Mouse (Mus musculus): ENCODE results near the gene C87436.

C87436 gene

GRCm38 (mm10) chr6:86431531-86431930 lies 6.6 kb upstream of the C87436 start:
- no peak for DNase-seq

GRCm38 (mm10) chr6:86433696-86434095 lies 4.5 kb upstream of the C87436 start:
- DNase-seq: no peak

GRCm38 (mm10) chr6:86437711-86438110 lies 463 bp upstream of the C87436 start:
- peak; percentile 72 for DNase-seq

- no peak for DNase-seq
Measured at GRCm38 (mm10) chr6:86439119-86439496, 934 bp downstream of the C87436 start.

- DNase-seq: no peak
Measured at GRCm38 (mm10) chr6:86439531-86439930, 1.4 kb downstream of the C87436 start.

- DNase-seq: no peak
Measured at GRCm38 (mm10) chr6:86441571-86441970, 3.4 kb downstream of the C87436 start.

GRCm38 (mm10) chr6:86445551-86445950 lies 7.4 kb downstream of the C87436 start:
- no peak for DNase-seq

- no peak for DNase-seq
Measured at GRCm38 (mm10) chr6:86446927-86447568, 8.9 kb downstream of the C87436 start.

- no peak for DNase-seq
Measured at GRCm38 (mm10) chr6:86456727-86457126, 18.6 kb downstream of the C87436 start.

- no peak for DNase-seq
Measured at GRCm38 (mm10) chr6:86463079-86463478, 24.9 kb downstream of the C87436 start.

- DNase-seq: no peak
Measured at GRCm38 (mm10) chr6:86471317-86471716, 33.1 kb downstream of the C87436 start.

- no peak for DNase-seq
Measured at GRCm38 (mm10) chr6:86471760-86472099, 33.6 kb downstream of the C87436 start.

GRCm38 (mm10) chr6:86472100-86472955 lies 34.2 kb downstream of the C87436 start:
- peak; percentile 99 for DNase-seq

- DNase-seq: peak; percentile 52
Measured at GRCm38 (mm10) chr6:86473077-86473476, 34.9 kb downstream of the C87436 start.

- DNase-seq: no peak
Measured at GRCm38 (mm10) chr6:86474072-86474471, 35.9 kb downstream of the C87436 start.

GRCm38 (mm10) chr6:86474646-86475181 lies 36.5 kb downstream of the C87436 start:
- DNase-seq: no peak

GRCm38 (mm10) chr6:86475462-86476167 lies 37.4 kb downstream of the C87436 start:
- DNase-seq: no peak

GRCm38 (mm10) chr6:86476931-86477330 lies 38.8 kb downstream of the C87436 start:
- no peak for DNase-seq

- DNase-seq: peak; percentile 79
Measured at GRCm38 (mm10) chr6:86479311-86479710, 41.1 kb downstream of the C87436 start.

- no peak for DNase-seq
Measured at GRCm38 (mm10) chr6:86479816-86480188, 41.6 kb downstream of the C87436 start.

GRCm38 (mm10) chr6:86480189-86480831 lies 42.1 kb downstream of the C87436 start:
- DNase-seq: peak; percentile 80

- no peak for DNase-seq
Measured at GRCm38 (mm10) chr6:86481871-86482270, 43.7 kb downstream of the C87436 start.
